Mouse (Mus musculus) neural tube, embryonic 13.5 days (tissue): Measurements from ENCODE around the gene Slain1. TPM values are rescaled to one million over a fixed set of nuclear protein-coding genes. Genes with fewer than 3 reads are reported as not detected.
A peak's percentile ranks its signal among the peaks of the same experiment; 100 is the strongest.

Source experiments
- ATAC-seq: fragments of 200-750 bp; cut with Nextera tagmentation; 2 replicates; pipeline ENCODE4 v1.8.0; 2017; ENCODE audit warnings: low read depth, mild to moderate bottlenecking, moderate TSS enrichment, moderate library complexity
- H3K27ac ChIP-seq: fragments of 300-500 bp; sonication (generic); replicated peaks from 2 replicates; pipeline ENCODE4 v1.5.1; 2015; ENCODE audit warnings: moderate library complexity, mild to moderate bottlenecking, inconsistent platforms
- H3K27me3 ChIP-seq: fragments of 300-500 bp; sonication (generic); 2 replicates; pipeline ENCODE4 v1.6.1; 2015; ENCODE audit warnings: mild to moderate bottlenecking, inconsistent platforms
- H3K36me3 ChIP-seq: fragments of 300-500 bp; sonication (generic); 2 replicates; pipeline ENCODE4 v1.6.1; 2015; ENCODE audit warnings: mild to moderate bottlenecking, inconsistent platforms
- H3K4me1 ChIP-seq: fragments of 300-500 bp; sonication (generic); replicated peaks from 2 replicates; pipeline ENCODE4 v1.6.1; 2015; ENCODE audit warnings: inconsistent platforms
- H3K4me2 ChIP-seq: fragments of 300-500 bp; sonication (generic); 2 replicates; pipeline ENCODE4 v1.6.1; 2015; ENCODE audit warnings: inconsistent platforms, mild to moderate bottlenecking, moderate library complexity
- H3K4me3 ChIP-seq: fragments of 300-500 bp; sonication (generic); 2 replicates; pipeline ENCODE4 v1.5.1; 2015; ENCODE audit warnings: mild to moderate bottlenecking, inconsistent platforms
- H3K9ac ChIP-seq: fragments of 300-500 bp; sonication (generic); 2 replicates; pipeline ENCODE4 v1.6.1; 2015; ENCODE audit warnings: moderate library complexity, mild to moderate bottlenecking, inconsistent platforms
- H3K9me3 ChIP-seq: fragments of 300-500 bp; sonication (generic); 2 replicates; pipeline ENCODE4 v1.6.1; 2016; ENCODE audit warnings: inconsistent platforms
- WGBS: fragments of 180-500 bp; shearing (Covaris S2); methylation state at CpG from one replicate; pipeline ENCODE4 v1.1.7; 2015; 5-methylcytosine and 5-hydroxymethylcytosine counted together
- polyA plus RNA-seq: library from polyadenylated mRNA; unstranded; fragments of >200 nt; fragmentation: Nextera tagmentation; extraction: Ambion mirVana; gene quantifications from 2 replicates; pipeline ENCODE4 v1.2.1, GENCODE M21; 2015

Slain1 gene
- polyA plus RNA-seq = 14.7 and 15.2 TPM in 2 replicates

- H3K4me2 ChIP-seq = peak within 1 kb of the TSS; percentile 66
These were observed at the start of gene Slain1 for GRCm38 (mm10) chr14:103649896-103650334. TSS of gene Slain1 (plus strand) at chr14:103650228.

DNA sequence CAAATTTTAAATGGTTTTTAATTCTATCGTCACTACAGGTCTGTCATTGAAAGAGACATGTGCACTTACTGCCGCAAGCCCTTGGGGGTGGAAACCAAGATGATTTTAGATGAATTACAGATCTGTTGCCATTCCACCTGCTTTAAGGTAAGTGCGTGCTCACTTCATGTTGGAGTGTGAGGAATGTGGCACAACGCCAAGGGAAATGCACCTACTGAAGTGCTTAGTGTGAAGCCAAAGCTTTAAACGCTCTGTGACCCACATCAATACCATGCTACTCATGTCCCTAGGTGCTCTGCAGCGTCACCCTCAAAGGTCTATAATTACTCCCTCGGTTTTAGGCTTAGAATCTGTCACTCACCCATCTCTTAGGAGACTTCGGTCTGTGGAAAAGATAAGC is 42.0 kb upstream of the Slain1 start:
- WGBS = 90% methylated on average over 8 of the region's 8 CpGs
- no peaks in the 10 kb centered on the region for H3K4me1 ChIP-seq

More at GRCm38 (mm10) chr14:103649896-103650334, at the start of gene Slain1:
- under 1% methylated on average over 32 of the region's 32 CpGs for WGBS
- ATAC-seq = peak; percentile 97
- Histone ChIP-seq H3K4me3 (peak within 1 kb of the TSS; percentile 94), H3K36me3 (no peaks in the 10 kb centered on the region), H3K9me3 (no peaks in the 10 kb centered on the region), H3K27me3 (no peaks in the 10 kb centered on the region), H3K9ac (peak within 1 kb of the TSS; percentile 98), H3K4me1 (peaks cover 53% of the 10 kb centered on the region), H3K27ac (peak within 1 kb of the TSS; percentile 99)

GRCm38 (mm10) chr14:103613573-103614271 is 36.3 kb upstream of the Slain1 start:
- Histone ChIP-seq H3K36me3 (no peaks in the 10 kb centered on the region), H3K27ac (no peak overlapping the region), H3K4me1 (no peaks in the 10 kb centered on the region), H3K9ac (no peak overlapping the region), H3K27me3 (no peaks in the 10 kb centered on the region), H3K4me3 (no peak overlapping the region), H3K4me2 (no peak overlapping the region), H3K9me3 (no peaks in the 10 kb centered on the region)
- WGBS = 53% methylated on average over 6 of the region's 6 CpGs
- ATAC-seq = peak; percentile 43; the same call in 1 of the 2 replicates

More for the DNA sequence above, 42.0 kb upstream of the Slain1 start:
- Histone ChIP-seq H3K4me3 (no peak overlapping the region), H3K9ac (no peak overlapping the region), H3K27ac (no peak overlapping the region), H3K27me3 (no peaks in the 10 kb centered on the region), H3K36me3 (no peaks in the 10 kb centered on the region), H3K9me3 (no peaks in the 10 kb centered on the region), H3K4me2 (no peak overlapping the region)
- no peak for ATAC-seq

GRCm38 (mm10) chr14:103614272-103614587 is 35.8 kb upstream of the Slain1 start:
- Histone ChIP-seq H3K4me1 (no peaks in the 10 kb centered on the region), H3K27me3 (no peaks in the 10 kb centered on the region), H3K27ac (no peak overlapping the region), H3K4me3 (no peak overlapping the region), H3K9ac (no peak overlapping the region), H3K4me2 (no peak overlapping the region), H3K36me3 (no peaks in the 10 kb centered on the region), H3K9me3 (no peaks in the 10 kb centered on the region)
- 87% methylated on average over 4 of the region's 4 CpGs for WGBS
- no peak; the same call in 1 of the 2 replicates for ATAC-seq

- ATAC-seq = no peak
- no peaks in the 10 kb centered on the region for H3K27me3 ChIP-seq
- no peaks in the 10 kb centered on the region for H3K9me3 ChIP-seq
- 94% methylated on average over 4 of the region's 4 CpGs for WGBS
- H3K4me2 ChIP-seq = no peak overlapping the region
- no peaks in the 10 kb centered on the region for H3K36me3 ChIP-seq
- H3K9ac ChIP-seq = no peak overlapping the region
- no peak overlapping the region for H3K27ac ChIP-seq
- H3K4me1 ChIP-seq = no peaks in the 10 kb centered on the region
- no peak overlapping the region for H3K4me3 ChIP-seq
These were observed 30.3 kb upstream of the Slain1 start for GRCm38 (mm10) chr14:103619756-103620155.

- H3K4me3 ChIP-seq = no peak overlapping the region
- no peak overlapping the region for H3K4me2 ChIP-seq
- no peak overlapping the region for H3K9ac ChIP-seq
- no peak overlapping the region for H3K27ac ChIP-seq
- WGBS = 89% methylated on average over 2 of the region's 2 CpGs
- no peaks in the 10 kb centered on the region for H3K36me3 ChIP-seq
- ATAC-seq = no peak
- H3K27me3 ChIP-seq = no peaks in the 10 kb centered on the region
- H3K4me1 ChIP-seq = no peaks in the 10 kb centered on the region
- H3K9me3 ChIP-seq = no peaks in the 10 kb centered on the region
These were observed 28.8 kb upstream of the Slain1 start for GRCm38 (mm10) chr14:103621207-103621606.

- Histone ChIP-seq H3K4me1 (no peaks in the 10 kb centered on the region), H3K27me3 (no peaks in the 10 kb centered on the region), H3K9me3 (no peaks in the 10 kb centered on the region), H3K27ac (no peak overlapping the region), H3K4me2 (no peak overlapping the region), H3K36me3 (no peaks in the 10 kb centered on the region), H3K9ac (no peak overlapping the region), H3K4me3 (no peak overlapping the region)
- 95% methylated on average over 6 of the region's 6 CpGs for WGBS
- no peak for ATAC-seq
These were observed 23.9 kb upstream of the Slain1 start for GRCm38 (mm10) chr14:103626100-103626499.

- Histone ChIP-seq H3K9me3 (no peaks in the 10 kb centered on the region), H3K27ac (no peak overlapping the region), H3K4me1 (no peaks in the 10 kb centered on the region), H3K27me3 (no peaks in the 10 kb centered on the region), H3K4me3 (no peak overlapping the region), H3K9ac (no peak overlapping the region), H3K4me2 (no peak overlapping the region), H3K36me3 (no peaks in the 10 kb centered on the region)
- WGBS = 89% methylated on average over 7 of the region's 7 CpGs
- ATAC-seq = no peak
These were observed 20.2 kb upstream of the Slain1 start for GRCm38 (mm10) chr14:103629639-103630364.

- 80% methylated on average over 8 of the region's 8 CpGs for WGBS
These were observed 19.5 kb upstream of the Slain1 start for GRCm38 (mm10) chr14:103630545-103630944.

GRCm38 (mm10) chr14:103643933-103644332 is 6.1 kb upstream of the Slain1 start:
- H3K9me3 ChIP-seq = no peaks in the 10 kb centered on the region
- H3K4me2 ChIP-seq = no peak overlapping the region
- no peak overlapping the region for H3K9ac ChIP-seq
- H3K4me3 ChIP-seq = no peak overlapping the region
- WGBS = 17% methylated on average over 3 of the region's 3 CpGs
- no peak overlapping the region for H3K27ac ChIP-seq
- no peaks in the 10 kb centered on the region for H3K27me3 ChIP-seq
- ATAC-seq = no peak
- H3K36me3 ChIP-seq = no peaks in the 10 kb centered on the region
- peaks cover 22% of the 10 kb centered on the region for H3K4me1 ChIP-seq

More at GRCm38 (mm10) chr14:103630545-103630944, 19.5 kb upstream of the Slain1 start:
- H3K27ac ChIP-seq = no peak overlapping the region
- ATAC-seq = no peak
- H3K9ac ChIP-seq = no peak overlapping the region
- no peaks in the 10 kb centered on the region for H3K36me3 ChIP-seq
- no peaks in the 10 kb centered on the region for H3K9me3 ChIP-seq
- H3K4me1 ChIP-seq = no peaks in the 10 kb centered on the region
- H3K27me3 ChIP-seq = no peaks in the 10 kb centered on the region
- no peak overlapping the region for H3K4me3 ChIP-seq
- H3K4me2 ChIP-seq = no peak overlapping the region

DNA sequence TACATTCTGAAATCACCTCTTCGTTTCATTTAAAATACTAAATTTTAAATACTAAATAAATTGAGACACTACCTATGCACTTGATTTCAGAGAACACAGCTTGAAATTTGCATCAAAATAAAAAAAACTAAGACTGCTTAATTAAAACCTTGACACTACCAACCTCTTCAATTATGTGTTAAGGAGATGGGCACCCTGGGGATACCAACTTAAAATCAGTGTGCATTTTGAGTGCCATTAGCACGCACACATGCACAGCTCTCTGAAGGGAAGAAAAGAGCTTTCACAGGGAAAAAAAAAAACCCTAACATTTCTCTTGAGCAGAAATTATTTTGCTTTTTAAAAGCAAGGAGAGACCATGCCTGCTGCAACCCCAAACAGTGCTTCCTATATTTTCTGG is 2.0 kb upstream of the Slain1 start:
- no peaks in the 10 kb centered on the region for H3K9me3 ChIP-seq
- no peaks in the 10 kb centered on the region for H3K27me3 ChIP-seq
- peaks cover 50% of the 10 kb centered on the region for H3K4me1 ChIP-seq
- peak overlapping the region; percentile 39; the same call in 1 of the 2 replicates for H3K27ac ChIP-seq
- H3K4me2 ChIP-seq = peak overlapping the region; percentile 66; the same call in 1 of the 2 replicates
- WGBS = 33% methylated on average over 2 of the region's 2 CpGs
- no peak for ATAC-seq
- H3K36me3 ChIP-seq = no peaks in the 10 kb centered on the region
- H3K4me3 ChIP-seq = no peak overlapping the region
- 0 out of 2 replicates have a peak overlapping the region, but pooled peaks have one; percentile 0 for H3K9ac ChIP-seq

- no peaks in the 10 kb centered on the region for H3K27me3 ChIP-seq
- H3K9me3 ChIP-seq = no peaks in the 10 kb centered on the region
- no peaks in the 10 kb centered on the region for H3K36me3 ChIP-seq
- H3K4me2 ChIP-seq = peak overlapping the region; percentile 66
- H3K4me1 ChIP-seq = peaks cover 49% of the 10 kb centered on the region
- 30% methylated on average over 12 of the region's 12 CpGs for WGBS
- no peak for ATAC-seq
- H3K27ac ChIP-seq = peak overlapping the region; percentile 39
- H3K4me3 ChIP-seq = 0 out of 2 replicates have a peak overlapping the region, but pooled peaks have one; percentile 4
- H3K9ac ChIP-seq = no peak overlapping the region
These were observed 1.3 kb upstream of the Slain1 start for GRCm38 (mm10) chr14:103648623-103649255.
